Mouse (Mus musculus) ES-Bruce4 (cell line): ENCODE measurements around the gene Cyfip1.

Experiments used
- CTCF ChIP-seq: IDR thresholded peaks from one replicate; pipeline ENCODE4 v1.8.1; 2011; ENCODE audit warnings: low read depth, low read length
- EP300 ChIP-seq: IDR thresholded peaks from 2 replicates; pipeline ENCODE4 v1.6.1; 2011; ENCODE audit warnings: low read depth, low read length; ENCODE audit not compliant: insufficient read depth
- POLR2A ChIP-seq: IDR thresholded peaks from one replicate; pipeline ENCODE4 v1.8.1; 2011; ENCODE audit warnings: low read length; ENCODE audit not compliant: insufficient read depth

- TF ChIP-seq EP300 (no peak), POLR2A (no peak), CTCF (no peak)
Measured at GRCm38 (mm10) chr7:55880882-55881281, 39.3 kb downstream of the Cyfip1 start.
